Mouse (Mus musculus) kidney, embryonic 15.5 days (tissue): ENCODE measurements around the gene Erg. TPM values are rescaled to one million over a fixed set of nuclear protein-coding genes. Genes with fewer than 3 reads are reported as not detected.

Experiments
- ATAC-seq: fragments of 200-750 bp; cut with Nextera tagmentation; replicated peaks from 2 replicates; pipeline ENCODE4 v1.8.0; 2017; ENCODE audit warnings: moderate TSS enrichment; ENCODE audit not compliant: low FRiP score
- H3K27ac ChIP-seq: fragments of 300-500 bp; sonication (generic); 2 replicates; pipeline ENCODE4 v1.5.1; 2015; ENCODE audit warnings: mild to moderate bottlenecking, inconsistent platforms
- H3K27me3 ChIP-seq: fragments of 300-500 bp; sonication (generic); 2 replicates; pipeline ENCODE4 v1.6.1; 2015; ENCODE audit warnings: inconsistent platforms
- H3K36me3 ChIP-seq: fragments of 300-500 bp; sonication (generic); 2 replicates; pipeline ENCODE4 v1.6.1; 2015; ENCODE audit warnings: inconsistent platforms
- H3K4me1 ChIP-seq: fragments of 300-500 bp; sonication (generic); 2 replicates; pipeline ENCODE4 v1.6.1; 2015; ENCODE audit warnings: inconsistent platforms
- H3K4me2 ChIP-seq: fragments of 300-500 bp; sonication (generic); 2 replicates; pipeline ENCODE4 v1.6.1; 2015; ENCODE audit warnings: moderate library complexity, mild to moderate bottlenecking, inconsistent platforms
- H3K4me3 ChIP-seq: fragments of 300-500 bp; sonication (generic); replicated peaks from 2 replicates; pipeline ENCODE4 v1.5.1; 2015; ENCODE audit warnings: mild to moderate bottlenecking, inconsistent platforms
- H3K9ac ChIP-seq: fragments of 300-500 bp; sonication (generic); 2 replicates; pipeline ENCODE4 v1.6.1; 2015; ENCODE audit warnings: mild to moderate bottlenecking, inconsistent platforms
- H3K9me3 ChIP-seq: fragments of 300-500 bp; sonication (generic); replicated peaks from 2 replicates; pipeline ENCODE4 v1.6.1; 2016; ENCODE audit warnings: inconsistent platforms
- WGBS: fragments of 180-500 bp; shearing (Covaris S2); methylation state at CpG from one replicate; pipeline ENCODE4 v1.1.7; 2015; ENCODE audit warnings: mixed read lengths; 5-methylcytosine and 5-hydroxymethylcytosine counted together
- polyA plus RNA-seq: library from polyadenylated mRNA; unstranded; fragments of >200 nt; fragmentation: Nextera tagmentation; extraction: Ambion mirVana; gene quantifications from 2 replicates; pipeline ENCODE4 v1.2.1, GENCODE M21; 2015

The Erg gene
- polyA plus RNA-seq, 1 experiment from 2014 or later = 8.4 TPM

DNA sequence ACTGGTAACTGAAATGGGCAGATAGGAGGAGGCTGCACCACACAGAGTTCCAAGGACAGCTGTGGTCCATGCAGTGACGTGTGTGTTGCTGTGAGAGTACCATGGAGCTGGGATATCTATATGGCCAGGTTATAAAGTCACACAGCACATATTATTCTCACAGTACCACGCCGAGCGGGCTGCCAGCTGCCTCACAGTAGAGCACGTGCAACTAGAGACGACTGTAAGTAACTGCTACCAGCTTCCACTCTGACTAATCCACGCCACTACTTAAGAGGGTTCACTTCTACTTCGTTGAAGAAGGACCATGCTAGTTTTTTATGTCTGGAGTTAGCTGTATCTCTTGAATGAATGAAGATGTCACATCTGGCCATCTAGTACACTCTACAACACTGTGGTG is 66.9 kb downstream of the Erg start:
- Histone ChIP-seq H3K4me3 (no peak overlapping the region), H3K36me3 (no peaks in the 10 kb centered on the region), H3K4me1 (no peaks in the 10 kb centered on the region), H3K27me3 (no peaks in the 10 kb centered on the region), H3K27ac (no peak overlapping the region), H3K9ac (no peak overlapping the region), H3K4me2 (no peak overlapping the region), H3K9me3 (no peaks in the 10 kb centered on the region)
- no peak for ATAC-seq
- WGBS = 85% methylated on average over 8 of the region's 8 CpGs

- Histone ChIP-seq H3K4me2 (no peak overlapping the region), H3K27me3 (no peaks in the 10 kb centered on the region), H3K27ac (no peak overlapping the region), H3K4me3 (no peak overlapping the region), H3K4me1 (no peaks in the 10 kb centered on the region), H3K9me3 (no peaks in the 10 kb centered on the region), H3K9ac (no peak overlapping the region), H3K36me3 (no peaks in the 10 kb centered on the region)
- 60% methylated on average over 2 of the region's 2 CpGs for WGBS
- no peak for ATAC-seq
Observed at GRCm38 (mm10) chr16:95506051-95506450, 80.3 kb downstream of the Erg start.

DNA sequence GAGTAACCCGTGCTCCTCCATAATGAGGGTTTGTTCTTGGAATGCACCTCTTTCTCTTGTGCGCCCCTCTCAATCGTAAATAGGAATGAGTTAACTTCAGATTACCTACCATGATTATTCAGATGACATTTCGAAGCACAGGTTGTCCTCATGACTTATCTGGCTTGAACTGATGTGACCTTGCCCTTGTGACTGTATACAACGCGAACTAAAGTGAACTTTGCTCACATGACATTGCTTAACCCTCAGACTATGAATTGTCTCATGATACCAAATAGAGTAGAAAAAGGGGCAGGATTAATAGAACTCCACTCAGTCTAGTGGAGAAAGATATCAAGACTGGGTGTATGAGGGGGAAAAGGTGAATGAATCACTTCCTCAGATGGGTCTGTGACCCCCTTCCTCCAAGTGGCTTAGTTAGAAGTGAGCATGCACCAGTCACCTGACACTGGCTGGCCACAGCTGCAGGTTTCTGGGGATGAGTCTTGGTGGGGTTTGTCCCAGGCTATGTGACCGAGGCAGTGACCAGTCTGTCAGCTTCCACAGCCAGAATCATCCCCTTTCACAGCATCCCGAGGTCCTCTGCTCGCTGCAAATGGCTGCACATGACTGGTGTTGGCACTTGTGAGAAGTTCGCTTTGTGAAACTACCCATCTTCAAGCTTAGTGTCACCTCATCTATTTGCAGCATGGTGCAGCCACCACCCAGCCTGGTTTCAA is 89.7 kb downstream of the Erg start:
- no peaks in the 10 kb centered on the region for H3K9me3 ChIP-seq
- no peak overlapping the region for H3K9ac ChIP-seq
- H3K4me3 ChIP-seq = no peak overlapping the region
- ATAC-seq = no peak
- no peak overlapping the region for H3K27ac ChIP-seq
- no peak overlapping the region for H3K4me2 ChIP-seq
- 82% methylated on average over 10 of the region's 10 CpGs for WGBS
- H3K27me3 ChIP-seq = no peaks in the 10 kb centered on the region
- no peaks in the 10 kb centered on the region for H3K4me1 ChIP-seq
- no peaks in the 10 kb centered on the region for H3K36me3 ChIP-seq

DNA sequence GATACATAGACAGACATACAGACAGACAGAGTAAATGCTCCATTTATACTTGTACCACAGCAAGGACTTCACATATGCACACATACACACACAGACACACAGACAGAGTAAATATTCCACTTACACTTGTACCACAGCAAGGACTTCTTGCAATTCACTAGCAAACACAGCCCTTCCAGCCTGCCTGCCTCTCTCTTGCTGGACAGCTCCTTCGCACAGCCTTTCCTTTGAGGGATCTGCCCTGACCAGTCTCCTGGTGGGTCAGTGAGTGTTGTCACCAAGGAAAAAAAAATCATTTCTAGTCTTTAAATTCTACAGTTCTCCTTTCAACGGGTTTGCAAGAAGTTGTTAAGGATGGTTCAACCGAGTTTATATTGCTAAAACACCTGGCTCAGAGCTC is 92.3 kb downstream of the Erg start:
- Histone ChIP-seq H3K27me3 (no peaks in the 10 kb centered on the region), H3K36me3 (no peaks in the 10 kb centered on the region), H3K27ac (no peak overlapping the region), H3K9me3 (no peaks in the 10 kb centered on the region), H3K4me3 (no peak overlapping the region), H3K4me1 (no peaks in the 10 kb centered on the region), H3K9ac (no peak overlapping the region), H3K4me2 (no peak overlapping the region)
- ATAC-seq = no peak
- 53% methylated on average over 3 of the region's 3 CpGs for WGBS

GRCm38 (mm10) chr16:95493336-95493735 is 93.1 kb downstream of the Erg start:
- ATAC-seq = no peak
- no peak overlapping the region for H3K4me3 ChIP-seq
- H3K9ac ChIP-seq = no peak overlapping the region
- H3K4me1 ChIP-seq = no peaks in the 10 kb centered on the region
- 82% methylated on average over 8 of the region's 8 CpGs for whole genome bisulfite sequencing
- H3K4me2 ChIP-seq = no peak overlapping the region
- H3K36me3 ChIP-seq = no peaks in the 10 kb centered on the region
- no peaks in the 10 kb centered on the region for H3K9me3 ChIP-seq
- no peaks in the 10 kb centered on the region for H3K27me3 ChIP-seq
- no peak overlapping the region for H3K27ac ChIP-seq

DNA sequence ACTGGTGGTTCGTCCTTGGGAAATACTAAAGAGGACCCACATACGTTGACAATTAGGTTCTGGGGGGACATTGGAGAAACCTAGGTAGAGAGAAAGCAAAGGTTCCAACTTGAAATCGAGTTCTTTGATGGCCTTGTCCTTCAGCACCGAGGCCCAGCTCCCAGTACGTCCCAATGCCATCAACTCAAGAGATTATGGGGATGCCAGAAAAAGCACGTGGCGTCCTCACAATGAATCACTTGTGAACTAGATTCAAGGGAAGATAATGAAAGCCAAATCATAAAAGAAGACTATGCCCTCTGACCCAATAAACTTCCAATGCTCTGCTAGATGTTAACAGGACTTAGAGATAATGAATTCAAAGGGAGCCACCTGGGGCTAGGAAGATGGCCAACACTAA is 94.2 kb downstream of the Erg start:
- ATAC-seq = no peak
- 79% methylated on average over 7 of the region's 7 CpGs for WGBS

DNA sequence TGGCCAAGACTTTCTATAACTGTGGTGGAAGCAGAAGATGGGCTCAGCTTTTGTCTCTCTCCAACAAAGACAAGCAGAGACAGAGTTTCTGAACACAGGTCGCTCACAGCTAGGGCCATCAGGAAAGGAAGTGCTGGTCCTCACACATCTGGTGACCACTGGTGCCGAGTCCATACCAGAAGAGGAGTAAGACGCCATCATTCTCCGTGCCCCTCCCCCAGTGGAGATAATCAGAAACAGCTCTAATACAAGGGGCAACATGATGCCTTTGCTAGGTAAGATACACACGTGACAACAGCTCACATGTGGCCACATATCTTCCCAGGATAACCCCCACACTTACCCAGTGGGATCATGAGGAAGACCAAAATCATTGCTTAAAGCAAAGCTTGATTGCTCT is 96.0 kb downstream of the Erg start:
- H3K36me3 ChIP-seq = no peaks in the 10 kb centered on the region
- WGBS = 74% methylated on average over 5 of the region's 5 CpGs
- no peak overlapping the region for H3K4me3 ChIP-seq

More for the DNA sequence above, 94.2 kb downstream of the Erg start:
- H3K4me3 ChIP-seq = no peak overlapping the region
- no peaks in the 10 kb centered on the region for H3K4me1 ChIP-seq
- H3K4me2 ChIP-seq = no peak overlapping the region
- H3K36me3 ChIP-seq = no peaks in the 10 kb centered on the region
- no peak overlapping the region for H3K9ac ChIP-seq
- no peaks in the 10 kb centered on the region for H3K27me3 ChIP-seq
- H3K9me3 ChIP-seq = no peaks in the 10 kb centered on the region
- H3K27ac ChIP-seq = no peak overlapping the region

DNA sequence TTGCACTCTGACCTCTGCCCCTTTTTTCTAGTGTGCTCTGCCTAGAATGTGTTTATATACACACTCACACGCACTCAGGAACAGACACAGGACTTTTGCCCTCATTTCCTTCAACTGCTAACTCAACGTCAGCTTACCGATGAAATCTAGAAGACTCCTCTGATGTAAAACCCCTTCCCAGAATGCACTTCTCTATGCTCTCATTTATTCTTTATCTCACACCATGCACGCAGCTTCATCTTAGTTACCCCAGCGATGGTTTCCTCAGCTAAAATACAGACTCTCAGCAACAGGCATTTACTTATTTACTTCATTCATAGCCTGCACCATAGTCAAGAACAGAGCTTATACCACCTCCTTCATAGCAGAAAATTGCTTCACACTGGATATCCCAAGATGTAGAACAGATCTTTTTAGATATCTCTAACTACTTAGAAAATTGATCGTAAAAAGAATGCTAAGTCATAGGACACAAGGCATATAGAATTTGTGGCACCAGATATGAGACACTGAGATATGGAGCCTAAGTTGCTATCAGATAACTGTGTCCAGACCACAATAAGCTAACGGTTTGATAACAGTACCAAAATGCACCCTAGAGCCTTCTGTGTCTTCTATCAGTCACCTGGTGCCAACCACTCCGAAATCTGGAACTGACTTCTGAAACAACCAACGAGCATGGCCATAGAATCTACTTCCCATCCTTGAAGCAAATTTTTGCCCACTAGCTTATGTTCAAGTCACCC is 98.6 kb downstream of the Erg start:
- 70% methylated on average over 9 of the region's 9 CpGs for WGBS
- Histone ChIP-seq H3K36me3 (no peaks in the 10 kb centered on the region), H3K27me3 (no peaks in the 10 kb centered on the region), H3K9me3 (no peaks in the 10 kb centered on the region), H3K4me2 (no peak overlapping the region), H3K4me1 (no peaks in the 10 kb centered on the region), H3K9ac (no peak overlapping the region), H3K27ac (no peak overlapping the region), H3K4me3 (no peak overlapping the region)
- no peak for ATAC-seq

More for the DNA sequence above, 96.0 kb downstream of the Erg start:
- Histone ChIP-seq H3K4me2 (no peak overlapping the region), H3K27me3 (no peaks in the 10 kb centered on the region), H3K4me1 (no peaks in the 10 kb centered on the region), H3K9ac (no peak overlapping the region), H3K9me3 (no peaks in the 10 kb centered on the region), H3K27ac (no peak overlapping the region)
- ATAC-seq = no peak

DNA sequence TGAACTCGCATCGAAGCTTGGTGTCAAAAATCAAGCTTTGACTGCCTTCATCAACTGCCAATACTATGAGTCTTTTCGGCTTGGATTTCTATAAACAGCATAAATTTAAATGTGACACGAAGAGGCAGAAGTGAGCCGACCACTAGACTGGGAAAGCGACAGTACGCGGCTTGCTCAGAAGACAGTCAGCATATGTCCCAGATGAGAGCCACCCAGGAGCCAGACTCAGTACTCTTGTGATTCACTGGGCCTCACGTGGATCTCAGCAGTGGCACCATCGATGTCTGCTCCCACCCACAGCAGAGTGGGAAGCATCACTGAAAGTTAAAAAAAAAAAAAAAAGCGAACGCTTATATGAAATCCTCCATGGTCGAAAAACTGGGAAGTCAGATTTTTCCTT is 105.2 kb downstream of the Erg start:
- 84% methylated on average over 13 of the region's 13 CpGs for WGBS
- Histone ChIP-seq H3K4me2 (no peak overlapping the region), H3K36me3 (no peaks in the 10 kb centered on the region), H3K9ac (no peak overlapping the region), H3K4me1 (no peaks in the 10 kb centered on the region), H3K27ac (no peak overlapping the region), H3K9me3 (no peaks in the 10 kb centered on the region), H3K4me3 (no peak overlapping the region), H3K27me3 (no peaks in the 10 kb centered on the region)
- ATAC-seq = no peak

- H3K27ac ChIP-seq = no peak overlapping the region
Observed at GRCm38 (mm10) chr16:95478558-95478957, 107.8 kb downstream of the Erg start.

GRCm38 (mm10) chr16:95475041-95475440 is 111.4 kb downstream of the Erg start:
- Histone ChIP-seq H3K9me3 (no peaks in the 10 kb centered on the region), H3K27me3 (no peaks in the 10 kb centered on the region), H3K4me3 (no peak overlapping the region), H3K4me1 (no peaks in the 10 kb centered on the region), H3K4me2 (no peak overlapping the region), H3K9ac (no peak overlapping the region), H3K36me3 (no peaks in the 10 kb centered on the region), H3K27ac (no peak overlapping the region)
- no peak for ATAC-seq
- WGBS = 78% methylated on average over 3 of the region's 3 CpGs

More at GRCm38 (mm10) chr16:95478558-95478957, 107.8 kb downstream of the Erg start:
- no peaks in the 10 kb centered on the region for H3K9me3 ChIP-seq
- no peak overlapping the region for H3K9ac ChIP-seq
- H3K36me3 ChIP-seq = no peaks in the 10 kb centered on the region
- no peak overlapping the region for H3K4me3 ChIP-seq
- WGBS = 66% methylated on average over 5 of the region's 5 CpGs
- no peak overlapping the region for H3K4me2 ChIP-seq
- ATAC-seq = no peak
- no peaks in the 10 kb centered on the region for H3K4me1 ChIP-seq
- no peaks in the 10 kb centered on the region for H3K27me3 ChIP-seq

DNA sequence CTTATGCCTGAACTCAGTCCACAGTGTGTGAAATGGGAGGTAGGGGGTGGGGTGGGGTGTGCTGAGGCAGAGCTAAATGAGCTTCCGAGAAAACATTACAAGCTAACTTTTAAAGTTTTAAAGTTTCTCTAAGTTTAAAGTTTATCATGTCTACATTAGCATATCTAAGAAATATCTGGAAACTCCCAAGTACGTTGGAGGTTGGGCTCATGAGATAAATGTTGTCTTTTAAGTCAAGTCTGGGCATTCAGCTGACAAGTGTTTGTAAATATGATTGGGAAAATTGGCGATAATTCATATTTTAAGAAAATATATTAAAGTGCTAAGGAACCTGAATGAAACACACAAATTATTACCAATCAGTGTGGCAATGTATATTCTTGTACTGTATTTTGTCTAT is 112.4 kb downstream of the Erg start:
- Histone ChIP-seq H3K4me3 (no peak overlapping the region), H3K9ac (no peak overlapping the region), H3K9me3 (no peaks in the 10 kb centered on the region), H3K27ac (no peak overlapping the region), H3K36me3 (no peaks in the 10 kb centered on the region), H3K27me3 (no peaks in the 10 kb centered on the region), H3K4me1 (no peaks in the 10 kb centered on the region), H3K4me2 (no peak overlapping the region)
- ATAC-seq = no peak
- WGBS = 86% methylated on average over 3 of the region's 3 CpGs
